Mouse (Mus musculus): ENCODE results near the gene Chd6.

The Chd6 gene

DNA sequence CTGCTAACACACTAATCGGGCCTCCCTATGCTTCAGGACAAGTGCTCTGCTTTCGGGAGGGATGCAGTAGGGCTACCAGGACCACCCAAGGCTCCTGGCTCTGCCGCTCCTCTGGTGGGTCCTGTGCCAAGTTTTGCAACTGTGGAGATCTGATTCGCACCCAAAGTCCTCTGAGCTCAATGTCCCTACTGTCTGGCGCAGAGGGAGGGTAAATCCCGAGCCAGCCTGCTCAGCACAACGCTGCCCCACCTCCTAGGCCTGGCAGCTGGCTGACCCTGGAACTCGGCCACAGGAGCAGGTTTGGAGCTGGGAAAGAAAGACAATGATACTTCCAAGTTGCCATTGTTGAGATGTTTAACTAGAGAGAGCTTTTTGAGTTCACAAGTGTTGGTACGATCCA lies 183.7 kb downstream of the Chd6 start:
- DNase-seq: no peak

DNA sequence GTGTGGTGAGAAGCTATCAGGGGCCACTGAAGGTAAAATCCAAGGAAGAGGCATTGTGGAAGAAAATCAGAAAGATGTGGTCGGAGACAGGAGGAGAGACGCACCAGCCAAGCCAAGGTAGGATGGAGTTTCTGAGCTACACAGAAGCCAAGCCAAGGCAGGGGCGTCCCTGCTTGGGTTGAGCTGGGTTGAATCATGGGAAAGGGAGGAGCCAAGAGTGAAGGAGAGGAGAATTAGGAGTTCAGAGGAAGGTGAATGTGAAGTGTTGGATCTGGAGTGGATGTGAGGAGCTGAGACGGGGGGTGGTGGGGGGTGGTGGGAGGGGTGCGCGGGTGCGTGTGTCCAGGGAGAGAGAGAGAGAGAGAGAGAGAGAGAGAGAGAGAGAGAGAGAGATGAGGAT lies 187.6 kb downstream of the Chd6 start:
- no peak for DNase-seq

DNA sequence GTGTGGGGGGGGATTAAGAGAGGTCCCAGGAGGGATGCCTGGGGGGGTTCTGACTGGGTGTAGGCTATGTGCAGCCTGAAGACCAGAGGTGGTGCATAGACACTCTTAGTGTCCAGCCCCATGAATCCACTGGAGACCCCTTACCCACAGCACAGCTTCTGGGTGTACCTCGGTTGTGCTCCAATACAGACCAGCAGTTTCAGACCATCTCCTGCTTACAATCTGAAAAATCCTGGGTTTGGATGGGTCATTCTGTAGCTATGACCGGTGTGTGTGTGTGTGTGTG lies 190.0 kb downstream of the Chd6 start:
- no peak for DNase-seq

DNA sequence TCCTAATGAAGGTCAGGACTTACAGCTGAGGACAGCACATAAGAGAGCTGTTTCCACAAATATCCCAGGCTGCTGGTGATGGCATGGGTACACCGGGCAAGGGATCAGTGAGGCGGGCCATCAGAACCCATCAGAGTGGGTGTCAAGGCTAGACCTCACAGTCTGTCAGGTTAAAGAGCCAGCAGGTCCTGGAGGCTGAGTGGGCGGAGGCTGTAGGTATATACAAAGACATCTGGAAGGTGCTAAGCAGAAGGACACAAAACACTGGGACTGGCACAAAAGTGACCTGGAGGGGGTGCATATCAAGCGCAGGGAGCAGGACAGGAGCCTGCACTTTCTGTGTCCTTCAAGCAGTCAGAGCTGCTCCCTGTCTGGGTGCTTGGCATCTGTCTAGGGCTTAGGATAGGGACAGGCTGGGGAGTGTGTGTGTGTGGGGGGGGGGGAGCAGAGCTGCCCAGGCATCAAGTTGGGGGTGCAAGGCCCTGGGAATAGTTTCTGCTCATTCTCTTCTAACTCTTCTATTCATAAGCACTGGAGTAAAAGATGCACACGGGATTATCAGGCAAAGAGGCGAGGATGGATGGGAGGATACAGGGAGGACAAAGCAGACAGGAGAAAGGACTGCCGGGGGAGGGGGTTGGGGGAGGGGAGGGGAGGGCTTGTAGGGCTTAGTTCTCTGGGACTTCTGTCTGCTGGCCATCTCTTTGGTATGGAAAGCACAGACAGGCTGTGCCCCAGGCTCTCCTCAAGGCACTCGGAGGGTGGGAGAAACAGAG lies 190.5 kb downstream of the Chd6 start:
- no peak for DNase-seq

DNA sequence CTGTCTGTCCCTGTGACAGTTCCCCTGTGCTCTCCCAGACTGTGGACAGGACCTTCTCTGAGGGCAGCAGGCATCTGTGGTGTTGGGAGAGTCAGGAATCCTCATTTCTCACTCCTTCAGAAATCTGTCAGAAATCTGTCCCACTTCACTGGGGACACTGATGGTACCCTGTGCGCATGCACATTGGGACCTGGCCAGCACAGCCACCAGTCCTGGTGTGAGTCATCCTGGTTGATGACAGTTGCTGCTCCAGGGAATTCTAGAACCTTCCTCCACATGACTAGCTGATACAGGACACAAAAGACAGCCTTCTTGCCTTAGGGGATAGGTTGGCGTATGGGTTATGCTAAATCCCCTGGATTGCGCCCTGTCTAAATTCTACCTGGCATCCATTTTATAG lies 191.6 kb downstream of the Chd6 start:
- DNase-seq: no peak

DNA sequence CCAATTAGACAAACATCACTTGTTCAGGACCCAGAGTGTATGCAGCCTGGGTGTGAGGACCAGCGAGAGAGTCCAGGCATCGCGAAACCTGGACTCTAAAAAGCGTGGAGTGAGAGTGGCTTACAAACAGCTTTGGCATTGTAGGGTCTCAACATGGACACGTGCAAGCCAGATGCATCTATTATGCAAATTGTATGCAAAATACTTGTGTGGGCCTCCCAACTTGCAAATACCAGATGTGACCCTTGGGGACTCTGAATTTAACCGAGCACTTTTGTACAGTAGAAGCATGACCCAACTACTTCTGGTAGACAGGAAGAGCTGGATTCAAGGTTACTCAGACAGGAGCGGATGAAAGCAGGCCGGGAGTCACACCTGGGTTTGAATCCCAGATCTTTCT lies 192.2 kb downstream of the Chd6 start:
- DNase-seq: no peak

DNA sequence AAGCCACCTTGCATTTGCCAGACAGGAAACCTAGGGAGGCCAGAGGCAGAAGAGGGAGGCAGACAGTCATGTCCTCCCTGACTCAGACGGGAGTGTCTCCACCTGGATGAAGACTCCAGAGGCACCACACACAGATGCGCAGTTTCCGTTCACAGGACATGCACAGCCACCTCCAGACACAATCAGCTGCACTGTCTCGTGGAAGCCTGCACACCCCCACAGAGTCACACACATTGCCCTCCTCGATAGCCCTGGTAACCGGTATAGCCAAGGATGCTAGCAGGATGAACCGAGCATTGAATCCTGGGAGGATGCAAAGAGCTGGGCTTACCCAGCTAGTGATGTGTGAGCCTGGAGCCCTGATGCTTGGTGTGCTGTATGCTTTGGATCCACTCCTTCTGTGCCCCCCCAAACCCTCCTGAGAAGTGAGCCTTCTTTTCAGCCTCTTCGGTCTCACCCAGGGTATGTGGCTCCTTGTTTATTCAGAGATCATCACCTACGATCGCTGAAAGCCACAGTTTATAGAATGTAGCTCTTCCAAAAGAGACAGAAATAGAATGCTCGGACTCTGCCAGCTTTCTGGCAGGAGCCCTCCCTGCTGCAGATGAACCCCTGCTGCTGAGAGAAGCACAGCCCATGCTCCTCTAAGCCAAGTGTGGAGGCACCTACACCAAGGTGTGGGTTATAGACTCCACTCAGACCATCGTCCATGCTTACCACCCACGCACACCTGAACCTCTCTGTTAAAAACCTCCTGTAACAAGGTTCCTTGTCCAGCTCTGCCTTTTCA lies 192.9 kb downstream of the Chd6 start:
- DNase-seq: no peak

DNA sequence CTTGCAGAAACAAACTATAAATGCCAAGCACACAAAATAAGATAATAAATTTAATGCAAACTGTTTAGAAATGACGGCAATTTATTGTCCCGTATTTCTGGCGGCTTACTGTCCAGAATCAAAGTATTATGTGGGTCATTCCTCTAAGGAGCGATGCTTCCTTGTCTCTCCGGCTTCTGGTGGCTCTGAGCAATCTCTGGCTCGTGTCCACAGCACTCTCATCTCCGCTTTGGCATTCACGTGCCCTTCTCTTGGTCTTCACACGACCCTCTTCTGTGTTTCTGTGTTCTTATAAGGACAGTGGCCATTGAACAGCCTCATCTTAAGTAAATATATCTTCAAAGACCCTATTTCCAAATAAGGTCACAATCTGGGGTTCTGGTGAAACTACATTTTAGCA lies 194.2 kb downstream of the Chd6 start:
- no peak for DNase-seq

DNA sequence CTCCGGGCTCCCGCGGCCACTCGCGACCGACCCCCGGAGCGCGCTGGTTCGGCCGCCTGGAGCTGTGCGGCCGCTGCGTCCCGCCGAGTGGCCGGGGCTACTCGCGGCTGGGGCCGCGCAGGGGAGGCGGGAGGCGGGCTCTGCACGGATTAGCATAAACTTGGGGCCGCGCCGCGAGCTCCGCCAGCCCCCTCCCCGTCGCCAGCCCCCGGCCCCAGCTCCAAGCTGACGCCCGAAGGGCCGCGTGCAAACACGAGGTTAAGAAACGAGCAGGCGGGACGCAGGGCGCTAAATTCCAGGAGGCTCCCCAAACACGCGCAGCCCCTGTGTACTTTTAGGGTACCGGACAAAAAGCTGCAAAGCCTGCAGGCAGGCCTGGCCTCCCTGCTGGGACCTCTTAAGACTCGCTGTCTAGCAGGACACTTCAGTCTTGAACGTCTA lies 196.6 kb downstream of the Chd6 start, which contains the start of gene Emilin3:
Gene Emilin3 (minus strand): TSS at position 98 of the 441 bp plus-strand sequence.
- peak in 1 of 2 experiments; percentile 11 for DNase-seq

DNA sequence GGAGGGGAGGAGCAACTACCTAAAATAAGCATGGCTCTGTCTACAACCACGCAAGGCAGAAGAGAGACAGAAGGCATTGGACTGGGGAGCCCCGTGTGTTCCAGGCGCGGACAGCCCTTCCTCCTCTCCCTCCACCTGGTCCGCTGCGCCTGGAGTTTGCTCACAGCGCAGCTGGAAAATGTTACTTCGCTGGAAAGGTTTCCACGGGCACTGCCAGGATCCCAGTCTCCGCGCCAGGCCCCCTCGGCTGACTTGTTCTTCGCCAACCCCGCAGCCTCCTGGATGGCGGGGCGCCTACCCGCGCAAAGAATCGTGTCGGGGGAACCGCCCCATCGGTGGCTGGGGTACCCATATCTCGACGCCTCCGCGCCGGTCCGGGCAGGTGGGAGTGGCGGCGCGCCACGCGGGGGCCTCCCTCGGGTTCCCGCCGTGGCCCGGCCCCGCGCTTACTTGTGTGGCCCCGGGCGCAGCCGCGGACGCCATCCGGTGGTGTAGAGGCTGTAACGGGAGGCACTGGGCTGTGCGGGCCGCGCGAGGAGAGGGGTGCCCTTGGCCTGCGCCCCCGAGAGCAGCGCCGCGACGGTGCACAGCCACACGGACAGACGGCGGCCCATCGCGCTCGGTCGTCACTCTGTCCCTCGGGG lies 197.2 kb downstream of the Chd6 start:
- DNase-seq: peak in 1 of 2 experiments; percentile 10

DNA sequence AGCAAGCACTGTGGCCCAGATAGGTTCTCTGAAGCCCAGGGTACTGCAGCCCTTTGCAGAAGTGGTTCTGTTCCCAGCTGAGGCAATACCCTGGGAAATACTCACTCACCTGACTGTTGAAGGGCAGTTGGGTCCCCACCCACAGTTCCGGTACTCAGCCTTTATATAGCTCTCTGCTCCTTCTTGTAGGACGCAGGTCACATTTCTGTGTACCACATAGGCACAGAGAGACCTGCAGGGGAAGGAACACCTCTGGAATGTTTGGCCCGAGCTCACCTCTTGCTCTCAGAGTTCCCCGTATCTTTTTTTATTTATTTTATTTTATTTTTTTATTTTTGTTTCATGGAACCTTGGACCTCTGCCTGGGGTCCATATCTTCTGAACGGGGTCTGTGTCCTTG lies 198.2 kb downstream of the Chd6 start:
- DNase-seq: no peak

DNA sequence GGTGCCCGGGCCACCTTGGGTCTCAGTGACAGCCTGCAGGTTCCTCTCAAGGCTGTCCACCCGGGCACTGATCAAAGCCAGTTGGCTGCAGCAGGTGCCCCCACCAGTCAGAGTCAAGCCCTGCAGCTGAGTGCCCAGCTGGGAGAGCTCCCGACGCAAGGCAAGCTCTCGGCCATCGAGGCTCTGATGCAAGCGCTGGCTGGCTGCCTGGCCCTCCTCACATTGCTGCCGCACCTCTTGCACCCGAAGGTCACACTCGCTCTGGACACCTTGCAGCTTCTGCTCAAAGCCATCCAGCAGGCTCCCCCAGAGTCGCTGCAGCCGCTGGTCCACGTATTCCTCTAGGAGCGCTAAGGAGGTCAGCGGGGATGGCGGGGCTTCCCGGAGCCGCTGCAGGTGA lies 200.3 kb downstream of the Chd6 start:
- no peak for DNase-seq

DNA sequence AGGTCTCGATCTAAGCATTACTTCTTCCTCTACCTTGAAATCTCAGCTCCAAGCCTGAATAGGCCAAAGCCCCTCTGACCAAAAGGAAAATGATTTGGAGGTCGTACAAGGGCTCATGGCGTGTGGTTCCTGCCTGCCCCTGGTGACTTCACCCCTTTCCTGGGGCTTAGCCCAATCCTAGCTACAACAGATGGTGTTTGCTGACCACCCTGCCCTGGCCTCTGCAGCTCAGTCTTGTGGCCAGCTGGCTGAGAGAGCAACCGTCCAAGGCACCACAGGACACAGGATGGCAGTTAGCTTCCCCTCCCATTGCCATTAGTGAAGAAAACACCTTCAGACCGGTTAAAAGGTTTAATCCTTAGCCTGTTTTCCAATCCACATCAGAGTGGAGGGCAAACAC lies 202.8 kb downstream of the Chd6 start:
- no peak for DNase-seq

DNA sequence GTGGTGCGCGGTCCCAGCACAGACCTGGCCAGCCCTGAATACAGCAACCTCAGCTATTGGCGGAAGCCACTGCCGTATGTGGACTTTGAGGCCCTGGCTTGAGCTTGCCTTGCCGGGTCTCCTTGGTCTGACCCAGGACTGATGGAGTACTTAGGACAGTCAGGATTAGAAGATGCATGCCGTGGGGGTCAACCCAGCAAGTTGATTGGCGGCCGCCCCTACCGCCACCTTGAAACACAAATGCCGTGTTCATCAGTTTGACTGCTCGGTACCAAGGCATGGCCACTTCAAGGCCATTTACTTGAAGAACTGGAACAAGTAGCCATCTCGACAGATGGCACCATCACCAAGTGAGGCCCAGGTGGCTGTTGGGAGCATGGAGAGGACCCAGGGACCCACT lies 203.6 kb downstream of the Chd6 start:
- no peak for DNase-seq

DNA sequence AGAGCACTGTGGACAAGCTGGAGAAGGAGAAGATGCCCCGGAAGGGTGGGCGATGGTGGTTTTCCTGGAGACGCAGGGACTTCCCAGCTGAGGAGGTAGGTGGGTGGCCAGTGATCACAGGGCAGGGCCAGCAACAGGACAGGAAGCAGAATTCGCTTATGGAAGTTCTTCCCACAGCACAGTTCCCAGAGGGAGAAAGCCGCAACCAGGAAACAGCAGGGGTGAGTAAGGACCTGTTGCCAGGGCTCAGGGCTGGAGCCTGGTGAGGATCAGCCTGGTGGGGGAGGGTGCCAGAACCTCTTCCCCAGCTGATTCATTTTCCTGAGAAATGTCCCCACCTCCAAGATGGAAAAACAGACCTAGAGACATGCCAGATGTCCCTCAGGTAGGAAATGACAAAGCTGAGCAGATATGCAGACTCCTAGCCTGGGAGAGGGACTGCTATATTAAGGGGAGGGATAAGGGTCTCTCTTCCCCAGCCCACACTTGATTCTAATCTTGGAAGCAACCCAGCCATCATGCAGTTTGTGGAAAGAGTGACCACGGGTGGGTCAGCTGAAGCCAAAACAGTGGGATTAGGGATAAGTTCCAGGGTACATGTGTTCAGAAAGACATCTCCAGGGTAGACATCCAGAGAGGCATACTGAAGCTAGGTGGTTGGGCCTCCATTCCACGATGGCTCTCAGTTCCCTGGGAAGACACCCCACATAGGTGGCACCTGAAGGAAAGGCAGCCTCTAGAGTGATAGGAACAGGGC lies 207.0 kb downstream of the Chd6 start:
- DNase-seq: no peak
